Mouse (Mus musculus): ENCODE measurements at regions not wholly inside any gene's neighbourhood (a gene's known extent, or its start where the extent isn't known, plus 50 kb on each side); places are given as distances from the start of the nearest gene placed in this dataset.

DNA sequence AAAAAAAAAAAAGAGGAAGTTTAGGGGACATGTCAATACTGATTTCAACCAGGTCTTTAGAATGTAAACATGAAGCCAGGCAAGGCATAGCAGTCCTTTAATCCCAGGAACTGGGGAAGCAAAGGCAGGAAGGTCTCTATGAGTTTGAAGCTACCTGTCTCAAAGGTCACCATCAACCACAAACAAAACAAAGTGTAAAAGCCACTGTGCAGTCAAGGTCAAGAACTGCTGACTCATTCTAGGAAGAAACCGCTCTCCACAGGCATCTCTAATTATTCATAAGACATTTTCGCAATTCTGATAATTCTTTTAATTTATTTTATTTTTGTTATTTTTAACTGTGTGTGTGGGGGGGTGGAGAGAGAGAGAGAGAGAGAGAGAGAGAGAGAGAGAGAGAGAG, 364.0 kb downstream of the Cntnap4 start:
- H3K27ac ChIP-seq (ENCODE audit: low read depth, low read length), result no peak overlapping the region
- H3K9me3 ChIP-seq (ENCODE audit: control insufficient read depth, low read length), result no peaks in the 10 kb centered on the region
- no peak for DNase-seq (ENCODE audit: low spot score)
- no peaks in the 10 kb centered on the region for H3K4me1 ChIP-seq (ENCODE audit: control insufficient read depth, insufficient read depth, low read length)
- ATAC-seq (ENCODE audit: insufficient read depth, low FRiP score, low TSS enrichment), result no peak
- WGBS, result 95% methylated on average over 2 of the region's 2 CpGs
- no peaks in the 10 kb centered on the region for H3K36me3 ChIP-seq (ENCODE audit: control insufficient read depth, insufficient read depth, low read length)
- no peaks in the 10 kb centered on the region for H3K27me3 ChIP-seq (ENCODE audit: control insufficient read depth, insufficient read depth, low read length)
- H3K9ac ChIP-seq (ENCODE audit: low read length), result no peak overlapping the region
- H3K4me2 ChIP-seq (ENCODE audit: low read depth), result no peak overlapping the region
- no peak overlapping the region for H3K4me3 ChIP-seq (ENCODE audit: low read depth, low read length)

DNA sequence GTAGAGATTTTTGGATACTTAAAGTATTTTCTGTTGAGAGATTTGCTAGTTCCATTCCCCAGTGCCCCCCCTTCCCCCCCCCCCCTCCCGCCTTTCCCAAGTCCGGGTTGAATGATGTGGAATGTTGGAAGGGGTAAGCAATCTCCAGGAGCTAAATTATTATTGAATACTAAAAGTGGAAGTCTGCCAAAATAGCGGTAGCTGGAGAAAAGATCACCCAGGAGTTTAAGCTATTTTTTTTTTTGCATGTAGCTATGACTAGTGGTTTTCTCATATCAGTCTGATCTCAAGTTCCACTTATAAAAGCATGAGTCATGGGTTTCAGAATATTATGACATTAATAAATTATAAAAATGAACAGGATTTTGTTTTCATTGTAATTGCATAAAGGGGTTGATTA, 365.6 kb downstream of the Cntnap4 start:
- no peak overlapping the region for H3K4me3 ChIP-seq (ENCODE audit: low read depth, low read length)

DNA sequence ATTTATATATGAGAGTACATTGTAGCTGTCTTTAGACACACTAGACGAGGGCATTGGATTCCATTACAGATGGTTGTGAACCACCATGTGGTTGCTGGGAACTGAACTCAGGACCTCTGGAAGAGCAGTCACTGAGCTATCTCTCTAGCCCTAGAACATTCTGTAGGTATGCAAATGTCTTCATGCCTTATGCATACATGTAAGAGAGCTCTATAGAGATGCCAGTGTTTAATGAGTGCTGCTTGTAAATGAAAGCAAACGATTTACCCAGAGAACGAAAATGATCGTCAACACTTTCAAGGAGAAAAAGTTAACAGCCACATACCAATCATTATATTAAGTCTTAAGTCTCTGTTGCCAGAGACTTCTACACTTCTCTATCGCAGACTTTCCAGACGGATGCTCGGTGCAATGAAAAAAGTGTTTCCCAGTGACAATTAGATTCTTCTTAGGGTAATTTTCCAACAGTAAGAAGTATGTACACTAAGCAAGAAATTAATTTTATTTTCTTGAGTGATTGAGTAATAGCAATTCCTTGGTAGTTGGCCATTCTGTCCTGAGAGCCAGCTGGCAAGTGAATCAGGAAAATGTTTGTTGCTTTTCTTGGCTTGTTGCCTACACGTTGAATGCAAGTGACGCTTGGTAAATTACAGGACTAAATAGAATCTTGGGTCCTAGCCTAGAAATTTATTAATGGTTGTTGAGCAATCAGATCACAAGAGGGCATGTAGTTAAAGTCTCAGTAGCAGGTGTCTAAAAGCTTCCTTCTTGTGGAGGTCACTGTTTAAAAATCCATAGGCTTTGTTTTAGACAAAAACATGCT, 366.3 kb downstream of the Cntnap4 start:
- ATAC-seq (ENCODE audit: insufficient read depth, low FRiP score, low TSS enrichment) (no peak), DNase-seq (ENCODE audit: low spot score) (no peak)
- no peaks in the 10 kb centered on the region for H3K36me3 ChIP-seq (ENCODE audit: control insufficient read depth, insufficient read depth, low read length)
- 91% methylated on average over 9 of the region's 9 CpGs for WGBS
- H3K4me2 ChIP-seq (ENCODE audit: low read depth), result no peak overlapping the region
- no peaks in the 10 kb centered on the region for H3K27me3 ChIP-seq (ENCODE audit: control insufficient read depth, insufficient read depth, low read length)
- H3K4me1 ChIP-seq (ENCODE audit: control insufficient read depth, insufficient read depth, low read length), result no peaks in the 10 kb centered on the region
- no peak overlapping the region for H3K4me3 ChIP-seq (ENCODE audit: low read depth, low read length)
- no peak overlapping the region for H3K9ac ChIP-seq (ENCODE audit: low read length)
- no peaks in the 10 kb centered on the region for H3K9me3 ChIP-seq (ENCODE audit: control insufficient read depth, low read length)
- H3K27ac ChIP-seq (ENCODE audit: low read depth, low read length), result no peak overlapping the region

More for the DNA sequence above, 365.6 kb downstream of the Cntnap4 start:
- no peak overlapping the region for H3K9ac ChIP-seq (ENCODE audit: low read length)
- H3K4me2 ChIP-seq (ENCODE audit: low read depth), result no peak overlapping the region
- no peaks in the 10 kb centered on the region for H3K4me1 ChIP-seq (ENCODE audit: control insufficient read depth, insufficient read depth, low read length)
- WGBS, result 82% methylated on average over 3 of the region's 3 CpGs
- DNase-seq (ENCODE audit: low spot score) (no peak), ATAC-seq (ENCODE audit: insufficient read depth, low FRiP score, low TSS enrichment) (no peak)
- H3K27me3 ChIP-seq (ENCODE audit: control insufficient read depth, insufficient read depth, low read length), result no peaks in the 10 kb centered on the region
- H3K27ac ChIP-seq (ENCODE audit: low read depth, low read length), result no peak overlapping the region
- H3K36me3 ChIP-seq (ENCODE audit: control insufficient read depth, insufficient read depth, low read length), result no peaks in the 10 kb centered on the region
- H3K9me3 ChIP-seq (ENCODE audit: control insufficient read depth, low read length), result no peaks in the 10 kb centered on the region

DNA sequence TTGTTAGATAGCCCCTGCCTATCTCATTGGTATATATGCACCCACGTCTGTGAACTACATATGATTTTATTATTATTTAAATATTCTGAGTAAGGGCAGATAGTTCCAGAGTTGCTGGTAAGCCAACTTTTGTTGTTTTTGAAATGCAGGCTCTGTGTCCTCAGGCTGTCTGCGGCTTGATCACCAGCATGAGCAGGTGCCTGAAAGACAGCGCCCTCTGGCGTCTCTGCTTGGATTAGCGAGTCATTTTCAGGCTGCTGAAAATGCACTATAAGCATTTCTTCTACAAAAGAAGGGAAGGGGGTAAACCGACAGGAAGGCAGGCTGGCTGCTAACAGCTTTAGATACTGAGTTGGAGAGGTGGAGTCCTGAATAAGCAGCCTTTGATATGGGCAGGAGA, 402.6 kb downstream of the Cntnap4 start:
- Histone ChIP-seq H3K27ac (ENCODE audit: low read depth, low read length) (no peak overlapping the region), H3K27me3 (ENCODE audit: control insufficient read depth, insufficient read depth, low read length) (no peaks in the 10 kb centered on the region), H3K9ac (ENCODE audit: low read length) (no peak overlapping the region), H3K4me2 (ENCODE audit: low read depth) (no peak overlapping the region), H3K9me3 (ENCODE audit: control insufficient read depth, low read length) (no peaks in the 10 kb centered on the region), H3K4me3 (ENCODE audit: low read depth, low read length) (no peak overlapping the region), H3K36me3 (ENCODE audit: control insufficient read depth, insufficient read depth, low read length) (no peaks in the 10 kb centered on the region), H3K4me1 (ENCODE audit: control insufficient read depth, insufficient read depth, low read length) (no peaks in the 10 kb centered on the region)
- peak; percentile 73 for DNase-seq (ENCODE audit: low spot score)
- 8% methylated on average over 6 of the region's 6 CpGs for WGBS
- ATAC-seq (ENCODE audit: insufficient read depth, low FRiP score, low TSS enrichment), result no peak

DNA sequence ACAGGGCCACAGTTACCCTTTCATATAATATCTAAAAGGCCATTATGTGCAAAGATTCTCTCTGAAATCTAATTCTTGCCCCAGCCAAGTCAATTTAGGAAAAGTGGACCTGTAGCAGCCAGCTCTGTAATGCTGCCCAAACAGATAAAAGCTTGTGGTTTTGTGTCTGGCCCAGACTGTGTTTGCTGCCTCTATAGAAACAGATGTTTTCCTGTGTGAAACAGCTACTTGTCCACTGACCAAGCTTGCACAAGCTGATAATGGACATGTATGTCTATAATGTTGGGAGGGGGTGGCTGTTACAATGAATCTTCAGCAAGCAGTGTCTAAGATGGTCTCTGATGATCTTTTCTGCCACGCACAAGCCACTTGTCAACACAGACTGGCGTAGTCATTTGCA, 405.9 kb downstream of the Cntnap4 start:
- no peak overlapping the region for H3K9ac ChIP-seq (ENCODE audit: low read length)

DNA sequence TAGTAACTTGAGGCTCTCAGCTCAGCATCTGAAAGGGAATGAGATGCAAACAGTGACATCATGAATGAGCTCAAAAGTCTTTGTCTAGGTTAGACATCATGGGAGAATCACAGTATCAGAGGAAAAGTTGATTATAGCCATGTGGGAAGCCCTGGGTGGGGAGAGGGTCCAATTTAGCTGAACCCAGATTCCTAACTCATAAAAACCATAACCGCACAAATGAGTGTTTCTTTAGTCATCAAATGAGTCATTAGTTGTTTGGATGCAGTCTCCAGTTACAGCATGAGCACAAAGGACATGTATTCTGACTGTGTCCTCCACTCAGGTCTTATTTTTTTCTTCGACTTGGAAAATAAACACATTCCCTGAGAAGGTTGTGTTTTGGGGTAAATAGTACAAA, 406.5 kb downstream of the Cntnap4 start:
- 97% methylated on average over 2 of the region's 2 CpGs for WGBS
- H3K9ac ChIP-seq (ENCODE audit: low read length), result no peak overlapping the region
- DNase-seq (ENCODE audit: low spot score) (no peak), ATAC-seq (ENCODE audit: insufficient read depth, low FRiP score, low TSS enrichment) (no peak)
- H3K4me2 ChIP-seq (ENCODE audit: low read depth), result no peak overlapping the region
- no peaks in the 10 kb centered on the region for H3K9me3 ChIP-seq (ENCODE audit: control insufficient read depth, low read length)
- no peak overlapping the region for H3K4me3 ChIP-seq (ENCODE audit: low read depth, low read length)
- H3K27ac ChIP-seq (ENCODE audit: low read depth, low read length), result no peak overlapping the region
- no peaks in the 10 kb centered on the region for H3K27me3 ChIP-seq (ENCODE audit: control insufficient read depth, insufficient read depth, low read length)
- no peaks in the 10 kb centered on the region for H3K36me3 ChIP-seq (ENCODE audit: control insufficient read depth, insufficient read depth, low read length)
- H3K4me1 ChIP-seq (ENCODE audit: control insufficient read depth, insufficient read depth, low read length), result no peaks in the 10 kb centered on the region

More for the DNA sequence above, 405.9 kb downstream of the Cntnap4 start:
- no peak for DNase-seq (ENCODE audit: low spot score)
- ATAC-seq (ENCODE audit: insufficient read depth, low FRiP score, low TSS enrichment), result no peak
- H3K36me3 ChIP-seq (ENCODE audit: control insufficient read depth, insufficient read depth, low read length), result no peaks in the 10 kb centered on the region
- H3K9me3 ChIP-seq (ENCODE audit: control insufficient read depth, low read length), result no peaks in the 10 kb centered on the region
- no peaks in the 10 kb centered on the region for H3K27me3 ChIP-seq (ENCODE audit: control insufficient read depth, insufficient read depth, low read length)
- H3K27ac ChIP-seq (ENCODE audit: low read depth, low read length), result no peak overlapping the region
- H3K4me3 ChIP-seq (ENCODE audit: low read depth, low read length), result no peak overlapping the region
- H3K4me2 ChIP-seq (ENCODE audit: low read depth), result no peak overlapping the region
- WGBS, result 88% methylated on average over 2 of the region's 2 CpGs
- H3K4me1 ChIP-seq (ENCODE audit: control insufficient read depth, insufficient read depth, low read length), result no peaks in the 10 kb centered on the region

DNA sequence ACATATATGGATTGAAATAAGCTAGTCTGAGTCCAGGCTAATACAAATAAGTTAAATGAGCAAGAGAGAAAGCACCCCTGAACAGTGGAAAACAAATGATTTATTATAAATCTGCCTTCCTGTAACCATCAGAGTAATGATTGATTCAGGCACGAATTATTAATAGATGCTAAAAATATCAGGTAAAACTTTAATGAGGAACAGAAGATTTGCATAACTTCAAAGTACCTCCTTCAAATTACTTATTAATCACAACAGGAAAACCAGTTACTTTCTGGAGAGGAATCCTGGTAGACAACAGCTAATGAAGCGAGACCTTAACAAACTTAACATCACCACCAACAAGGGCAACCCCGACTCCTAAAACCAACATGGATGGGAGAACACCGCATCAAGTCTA, 423.9 kb downstream of the Cntnap4 start:
- H3K27me3 ChIP-seq (ENCODE audit: control insufficient read depth, insufficient read depth, low read length), result no peaks in the 10 kb centered on the region
- H3K4me2 ChIP-seq (ENCODE audit: low read depth), result no peak overlapping the region
- H3K36me3 ChIP-seq (ENCODE audit: control insufficient read depth, insufficient read depth, low read length), result no peaks in the 10 kb centered on the region
- no peak for ATAC-seq (ENCODE audit: insufficient read depth, low FRiP score, low TSS enrichment)
- no peak overlapping the region for H3K9ac ChIP-seq (ENCODE audit: low read length)
- no peaks in the 10 kb centered on the region for H3K9me3 ChIP-seq (ENCODE audit: control insufficient read depth, low read length)
- H3K4me3 ChIP-seq (ENCODE audit: low read depth, low read length), result no peak overlapping the region
- WGBS, result 91% methylated on average over 4 of the region's 4 CpGs
- H3K27ac ChIP-seq (ENCODE audit: low read depth, low read length), result no peak overlapping the region
- no peaks in the 10 kb centered on the region for H3K4me1 ChIP-seq (ENCODE audit: control insufficient read depth, insufficient read depth, low read length)
- no peak for DNase-seq (ENCODE audit: low spot score)

DNA sequence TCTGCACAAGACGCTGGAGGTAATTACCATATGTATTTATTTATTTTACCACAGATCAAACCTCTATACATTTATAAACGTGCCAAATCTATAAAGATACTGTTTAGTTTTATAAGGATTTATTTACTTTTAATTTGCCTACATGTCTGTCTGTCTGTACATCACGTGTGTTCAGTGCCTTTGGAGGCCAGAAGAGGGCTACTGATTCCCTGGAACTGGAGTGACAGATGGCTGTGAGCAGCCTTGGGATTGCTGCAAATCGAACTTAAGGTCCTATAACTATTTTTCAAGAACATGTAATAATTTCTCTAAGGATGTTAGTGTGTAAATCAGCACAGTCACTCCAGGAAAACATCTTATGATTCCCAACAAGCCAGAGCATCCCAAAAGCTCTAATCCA, 437.5 kb downstream of the Cntnap4 start:
- DNase-seq (ENCODE audit: low spot score) (no peak), ATAC-seq (ENCODE audit: insufficient read depth, low FRiP score, low TSS enrichment) (no peak)
- Histone ChIP-seq H3K36me3 (ENCODE audit: control insufficient read depth, insufficient read depth, low read length) (no peaks in the 10 kb centered on the region), H3K9me3 (ENCODE audit: control insufficient read depth, low read length) (no peaks in the 10 kb centered on the region), H3K4me1 (ENCODE audit: control insufficient read depth, insufficient read depth, low read length) (no peaks in the 10 kb centered on the region), H3K4me3 (ENCODE audit: low read depth, low read length) (no peak overlapping the region), H3K4me2 (ENCODE audit: low read depth) (no peak overlapping the region), H3K9ac (ENCODE audit: low read length) (no peak overlapping the region), H3K27me3 (ENCODE audit: control insufficient read depth, insufficient read depth, low read length) (no peaks in the 10 kb centered on the region), H3K27ac (ENCODE audit: low read depth, low read length) (no peak overlapping the region)
- WGBS, result 70% methylated on average over 4 of the region's 4 CpGs

DNA sequence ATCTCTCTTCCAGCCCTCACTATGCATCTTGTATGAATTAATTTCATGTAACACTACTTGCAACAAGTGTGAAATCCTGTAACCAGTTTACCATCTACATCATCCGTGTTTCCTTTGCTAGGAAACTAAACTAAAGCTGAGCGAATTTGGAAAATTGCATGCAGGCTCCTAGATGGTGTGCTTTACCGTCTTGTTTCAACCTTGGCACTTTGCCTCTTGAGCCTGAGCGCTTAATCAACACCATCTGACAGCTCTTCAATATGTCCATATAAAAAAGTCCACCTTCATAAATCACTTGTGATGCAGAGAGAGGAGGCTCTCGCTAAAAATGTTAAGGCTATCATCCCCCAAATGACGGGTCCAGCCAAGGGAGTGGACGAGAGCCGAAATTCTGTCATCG, 459.0 kb downstream of the Cntnap4 start:
- WGBS, result 85% methylated on average over 9 of the region's 9 CpGs
- Histone ChIP-seq H3K27me3 (ENCODE audit: control insufficient read depth, insufficient read depth, low read length) (no peaks in the 10 kb centered on the region), H3K4me3 (ENCODE audit: low read depth, low read length) (no peak overlapping the region), H3K9me3 (ENCODE audit: control insufficient read depth, low read length) (no peaks in the 10 kb centered on the region), H3K4me2 (ENCODE audit: low read depth) (no peak overlapping the region), H3K27ac (ENCODE audit: low read depth, low read length) (no peak overlapping the region), H3K4me1 (ENCODE audit: control insufficient read depth, insufficient read depth, low read length) (no peaks in the 10 kb centered on the region), H3K36me3 (ENCODE audit: control insufficient read depth, insufficient read depth, low read length) (no peaks in the 10 kb centered on the region), H3K9ac (ENCODE audit: low read length) (no peak overlapping the region)
- DNase-seq (ENCODE audit: low spot score) (no peak), ATAC-seq (ENCODE audit: insufficient read depth, low FRiP score, low TSS enrichment) (no peak)

Data from neural tube, embryonic 11.5 days (tissue).